Mouse (Mus musculus) heart, adult 9 months (tissue): ENCODE measurements around the gene Itgae.
"Not testable (repeated sequence)": the region's sequence is repeated elsewhere in the genome, so short reads cannot be mapped to it uniquely, and the experiment has no call there.

Source experiments
- DNase-seq, 2 experiments: peaks; one replicate each; pipeline ENCODE4 v3.0.0; 2022; ENCODE audit warnings: low spot score in 2 of 2

Itgae gene

DNA sequence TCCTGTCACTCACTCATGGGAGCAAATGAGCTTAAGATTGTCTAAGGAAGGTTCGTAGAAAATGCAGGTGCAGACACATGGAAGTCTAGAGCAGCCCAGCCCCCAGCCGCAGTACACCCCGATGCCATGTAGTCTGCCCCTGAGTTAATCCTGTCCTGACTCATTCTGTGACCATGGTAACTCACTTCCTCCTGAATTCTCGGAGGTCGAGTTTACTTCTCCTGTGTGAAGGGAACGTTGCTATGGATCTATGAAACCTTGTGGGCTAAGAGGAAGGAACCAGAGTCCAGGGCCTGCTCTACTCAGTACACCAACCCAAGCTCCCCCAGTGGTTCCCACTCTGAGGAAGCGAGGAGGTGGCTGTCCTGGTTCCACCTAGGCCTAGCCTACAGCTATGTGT is 2.5 kb downstream of the Itgae start:
- DNase-seq, result no peak

DNA sequence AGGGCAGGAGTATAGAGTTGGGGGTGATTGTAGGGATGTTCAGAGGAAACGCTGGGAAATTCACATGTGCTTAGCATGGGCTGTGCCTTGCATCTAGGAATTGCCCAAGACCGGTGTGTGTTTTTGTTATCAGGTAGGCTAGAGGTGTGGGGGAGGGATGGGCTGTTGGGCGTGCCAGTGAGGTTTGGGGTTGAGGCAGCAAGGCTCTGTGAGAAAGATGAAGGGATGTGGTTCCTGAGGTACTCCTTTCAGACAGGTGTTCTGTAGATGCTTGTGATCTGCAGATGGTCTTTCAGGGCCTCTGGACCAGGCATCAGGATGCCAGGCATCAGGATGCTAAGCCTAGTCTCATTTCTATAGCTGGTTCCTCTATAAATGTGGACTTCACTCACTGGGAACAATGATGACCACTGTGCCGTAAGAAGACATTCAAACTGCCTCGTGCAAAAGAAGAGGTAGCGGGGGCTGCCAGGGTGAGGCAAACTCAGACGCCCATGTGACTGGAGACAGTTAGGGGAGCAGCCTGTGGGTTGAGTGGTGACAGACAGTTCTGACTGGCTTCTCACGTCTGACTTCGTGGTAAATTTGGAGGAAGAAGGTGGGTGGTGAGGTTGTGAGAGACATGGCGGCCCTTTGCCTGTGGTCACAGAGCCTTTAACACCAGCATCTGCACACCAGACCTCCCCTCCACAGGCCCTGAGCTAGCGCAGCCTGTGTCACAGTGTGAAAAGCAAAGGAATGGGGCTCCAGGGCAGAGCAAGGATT is 4.0 kb downstream of the Itgae start:
- DNase-seq, result no peak

DNA sequence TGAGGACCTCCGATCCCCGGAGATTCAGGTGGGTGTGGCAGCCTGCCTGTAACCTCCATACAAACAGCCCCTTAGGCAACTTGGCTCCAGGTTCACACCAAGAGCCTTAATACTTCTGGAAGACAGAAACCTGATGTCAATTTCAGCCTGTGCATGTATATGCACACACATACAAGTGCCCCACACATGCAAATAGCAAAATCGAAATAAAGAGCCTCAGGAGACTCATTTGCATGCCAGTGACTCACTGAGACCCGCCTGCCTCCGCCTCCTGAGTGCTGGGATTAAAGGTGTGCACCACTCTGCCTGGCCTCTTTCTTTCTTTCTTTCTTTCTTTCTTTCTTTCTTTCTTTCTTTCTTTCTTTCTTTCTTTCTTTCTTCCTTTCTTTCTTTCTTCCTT is 8.5 kb downstream of the Itgae start:
- DNase-seq, result no peak

DNA sequence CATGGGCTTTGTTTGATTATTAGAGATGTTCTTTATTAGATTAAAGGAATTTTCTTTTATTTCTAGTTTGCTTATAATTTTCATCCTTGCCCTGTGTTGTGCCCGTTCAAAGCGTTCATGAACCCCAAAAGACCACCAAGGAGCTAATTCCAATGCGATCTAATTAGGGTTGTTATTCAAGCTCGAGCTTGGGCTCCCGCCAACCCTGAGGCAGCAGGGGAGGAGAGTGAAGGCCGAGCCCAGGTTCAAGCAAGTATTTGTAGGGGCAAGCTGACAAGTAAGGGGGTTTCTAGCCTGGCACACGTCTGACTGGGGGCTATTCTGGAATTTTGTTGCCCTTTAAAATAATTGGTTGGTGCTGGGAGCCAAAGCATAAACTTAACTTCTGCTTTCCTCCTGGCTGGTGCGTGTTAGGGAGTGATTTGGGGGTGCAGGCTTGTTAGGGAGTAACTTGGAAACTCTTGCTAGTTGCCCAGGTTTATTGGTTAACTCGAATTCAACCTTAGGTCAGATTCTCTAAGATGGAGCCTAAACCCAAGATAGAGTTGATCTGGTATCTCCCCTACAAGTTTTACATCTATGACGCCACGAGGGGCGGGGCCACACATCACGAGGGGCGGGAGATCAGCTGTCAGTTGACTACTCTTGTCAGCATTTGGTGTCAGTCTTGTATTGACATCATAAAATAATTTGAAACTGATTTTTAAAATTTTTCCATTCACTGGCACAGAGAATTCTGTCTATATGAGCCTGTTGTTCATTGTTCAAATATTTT is 9.8 kb downstream of the Itgae start:
- DNase-seq, result no peak

DNA sequence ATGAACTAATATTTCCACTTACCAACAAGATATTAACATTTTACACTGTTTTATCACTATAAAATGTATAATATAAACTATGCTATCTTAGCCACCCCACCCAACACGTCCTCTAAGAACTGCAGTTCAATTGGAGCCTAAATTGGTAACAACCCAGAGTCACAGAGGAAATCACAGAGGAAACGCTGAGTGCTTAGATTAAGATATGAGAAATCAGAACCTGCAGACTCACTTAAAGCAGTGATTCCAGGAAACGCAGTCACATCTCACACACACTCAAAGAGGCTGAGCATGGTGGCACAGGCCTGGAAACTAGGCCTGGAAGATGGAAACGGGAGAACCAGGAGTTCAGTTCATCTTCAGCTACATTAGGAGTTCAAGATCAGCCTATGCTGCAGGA is 10.9 kb downstream of the Itgae start:
- no peak for DNase-seq

DNA sequence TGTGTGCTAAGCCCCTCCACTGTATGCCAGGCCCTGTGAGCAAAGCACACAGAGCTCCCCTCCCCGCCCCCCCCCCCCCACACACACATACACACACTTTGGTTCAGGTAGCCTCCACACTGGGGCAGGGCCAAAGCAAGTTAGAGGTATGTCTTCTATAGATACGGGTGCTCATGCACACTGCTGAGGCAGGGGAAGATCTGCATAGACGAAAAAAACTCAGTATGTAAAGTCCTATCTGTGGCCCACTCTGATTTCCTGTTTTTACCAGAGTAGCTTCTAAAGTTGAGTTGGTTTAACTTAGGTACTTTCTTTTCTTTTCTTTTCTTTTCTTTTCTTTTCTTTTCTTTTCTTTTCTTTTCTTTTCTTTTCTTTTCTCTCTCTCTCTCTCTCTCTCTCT is 14.9 kb downstream of the Itgae start:
- no peak for DNase-seq

DNA sequence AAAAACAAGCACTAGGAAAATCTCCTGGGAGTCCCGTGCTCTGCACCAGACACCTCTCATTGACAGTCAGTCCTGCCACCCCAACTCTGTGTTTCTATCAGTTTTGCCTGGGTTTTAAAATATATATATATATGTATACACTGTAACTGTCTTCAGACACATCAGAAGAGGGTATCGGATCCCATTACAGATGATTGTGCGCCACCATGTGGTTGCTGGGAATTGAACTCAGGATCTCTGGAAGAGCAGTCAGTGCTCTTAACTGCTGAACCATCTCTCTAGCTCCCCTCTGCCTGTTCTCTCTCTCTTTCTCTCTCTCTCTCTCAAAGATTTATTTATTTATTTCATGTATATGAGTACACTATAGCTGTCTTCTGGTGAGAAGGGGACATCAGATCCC is 17.0 kb downstream of the Itgae start:
- DNase-seq, result not testable (repeated sequence)

DNA sequence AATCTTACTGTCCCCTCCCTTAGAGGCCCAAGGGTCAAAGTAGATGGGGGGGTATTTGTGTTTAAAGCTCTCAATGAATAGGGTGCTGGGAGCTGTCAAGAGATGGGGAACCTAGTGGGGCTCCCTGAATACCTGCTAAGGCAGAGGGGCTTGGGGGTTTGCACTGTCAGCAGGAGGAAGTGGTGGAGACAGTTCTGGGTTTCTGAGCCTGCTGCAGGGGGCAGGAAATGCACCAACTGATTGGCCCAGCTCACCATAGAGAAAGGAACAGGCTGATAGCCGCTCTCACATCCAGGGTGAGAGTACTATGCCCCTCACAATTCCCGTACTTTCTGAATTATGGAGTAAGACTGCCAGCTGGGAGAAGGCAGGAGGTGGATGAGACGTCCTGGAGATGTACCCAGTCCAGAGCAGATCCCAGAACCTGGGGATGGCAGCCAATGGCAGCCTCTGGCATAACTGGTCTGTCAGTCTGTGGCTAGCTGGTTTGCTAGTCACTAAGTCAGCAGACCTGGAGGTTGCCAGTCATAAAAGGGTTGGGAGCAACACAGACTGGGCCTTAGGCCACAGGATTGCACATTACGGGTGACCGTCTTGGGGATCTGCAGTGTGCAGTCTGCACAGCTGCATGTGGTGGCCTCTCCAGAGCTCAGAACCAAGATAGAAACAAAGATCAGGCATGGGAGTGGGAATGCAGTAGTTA is 18.0 kb downstream of the Itgae start:
- DNase-seq, result no peak

DNA sequence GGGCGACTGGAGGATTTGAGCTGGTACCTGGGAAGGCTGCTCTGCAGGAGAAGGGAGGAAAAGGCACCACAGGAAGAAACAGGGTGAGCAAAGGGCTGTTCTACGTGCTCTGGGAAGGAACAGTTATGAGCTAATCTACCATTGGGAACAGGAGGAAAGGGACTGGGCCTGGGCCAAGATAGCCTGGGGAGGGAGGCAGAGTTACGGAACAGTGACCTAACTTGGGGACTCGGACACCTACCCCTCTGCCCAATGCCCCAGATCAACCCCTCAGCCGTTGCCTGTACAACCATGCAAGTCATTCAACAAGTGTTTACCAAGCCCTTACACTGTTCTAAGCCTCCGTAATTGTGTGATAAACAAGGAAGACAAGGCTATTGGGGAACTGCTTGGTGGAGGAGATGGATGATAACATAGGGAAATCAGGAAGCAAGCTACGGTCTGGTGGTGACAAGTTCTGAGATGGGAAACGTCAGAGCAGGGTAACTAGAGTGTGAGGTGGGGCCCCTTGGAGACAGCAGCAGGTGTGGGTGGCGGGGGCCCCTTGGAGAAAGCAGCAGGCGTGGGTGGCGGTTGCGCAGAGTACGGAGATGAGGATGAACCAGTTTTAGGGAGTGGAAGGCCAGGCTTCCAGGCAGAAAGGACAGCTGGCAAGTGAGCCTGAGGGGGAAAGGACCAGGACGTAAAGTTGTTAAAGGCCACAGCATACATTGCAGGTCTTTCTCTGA is 18.7 kb downstream of the Itgae start:
- no peak for DNase-seq

DNA sequence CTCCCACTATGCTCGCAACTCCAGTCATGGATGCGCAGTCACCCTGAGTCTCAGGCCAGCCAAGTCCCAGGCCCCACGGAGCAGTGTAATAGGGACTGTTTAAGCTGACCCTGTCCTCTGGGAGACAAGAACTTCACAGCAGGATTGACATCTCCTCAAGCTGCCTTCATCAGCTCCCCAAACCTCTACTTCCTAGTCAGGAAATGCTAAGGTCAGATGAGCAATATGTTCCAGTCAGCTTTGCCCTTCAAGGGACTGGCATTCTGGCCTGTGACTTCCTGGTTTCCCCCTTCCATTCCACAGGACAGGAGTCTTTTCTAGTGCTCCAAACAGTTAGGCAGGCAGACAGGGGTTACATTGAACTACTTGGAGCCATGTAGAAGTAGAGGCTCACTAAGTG is 19.6 kb downstream of the Itgae start:
- no peak for DNase-seq

DNA sequence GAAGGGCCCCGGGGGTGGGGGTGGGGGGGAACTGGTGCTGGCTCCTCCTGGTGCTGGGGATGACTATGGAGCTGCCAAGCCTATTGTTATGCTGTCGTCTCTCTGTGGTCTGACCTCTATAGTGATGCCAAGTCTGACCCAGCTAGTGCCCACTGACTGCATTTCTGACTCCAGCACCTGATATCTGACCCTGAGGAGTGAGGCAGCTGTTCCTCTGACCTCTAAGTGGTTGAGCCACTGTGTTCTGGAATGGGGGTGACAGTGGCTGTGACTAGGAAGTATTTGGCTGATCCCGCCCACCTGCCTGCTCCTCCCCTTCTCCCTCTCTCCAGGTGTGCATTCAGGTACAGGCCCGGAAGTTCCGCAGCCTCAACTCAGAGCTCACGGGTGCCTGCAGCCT is 21.0 kb downstream of the Itgae start:
- no peak for DNase-seq

DNA sequence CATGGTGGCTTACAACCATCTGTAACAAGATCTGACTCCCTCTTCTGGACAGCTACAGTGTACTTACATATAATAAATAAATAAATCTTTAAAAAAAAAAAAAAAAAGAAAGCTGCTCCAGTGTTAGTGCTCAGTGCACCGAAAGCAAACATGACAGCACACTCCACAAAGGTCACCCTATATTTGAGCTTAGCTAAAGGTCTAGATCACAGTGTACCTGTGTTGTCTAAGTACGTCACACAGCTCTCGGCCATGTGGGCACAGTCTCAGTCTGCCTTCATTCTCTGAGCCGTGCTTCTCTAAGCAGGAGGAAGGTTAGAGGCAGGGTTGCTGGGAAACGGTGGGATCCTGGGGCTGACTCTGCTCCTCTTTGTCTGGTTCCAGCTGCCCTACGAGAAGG is 36.1 kb downstream of the Itgae start:
- no peak for DNase-seq

DNA sequence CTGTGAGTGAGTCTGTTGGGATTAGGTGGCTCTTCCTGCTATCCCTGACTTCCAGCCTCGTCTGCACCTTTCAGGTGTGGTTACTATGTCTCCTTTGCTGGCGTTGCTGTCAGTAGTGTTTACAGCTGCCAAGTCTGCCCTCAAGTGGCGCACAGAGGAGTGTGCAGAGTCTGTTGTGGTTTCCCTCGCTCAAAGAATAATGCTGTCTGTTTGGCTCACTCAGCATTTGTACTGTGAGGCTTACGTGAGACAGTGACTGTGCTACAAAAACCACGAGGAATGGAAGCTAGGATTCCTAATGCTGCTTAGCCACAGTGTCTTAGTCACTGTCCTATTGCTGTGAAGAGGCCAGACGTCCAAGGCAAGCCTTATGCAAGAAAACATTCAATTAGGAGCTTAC is 40.6 kb downstream of the Itgae start:
- DNase-seq, result peak in 1 of 2 experiments; percentile 6

DNA sequence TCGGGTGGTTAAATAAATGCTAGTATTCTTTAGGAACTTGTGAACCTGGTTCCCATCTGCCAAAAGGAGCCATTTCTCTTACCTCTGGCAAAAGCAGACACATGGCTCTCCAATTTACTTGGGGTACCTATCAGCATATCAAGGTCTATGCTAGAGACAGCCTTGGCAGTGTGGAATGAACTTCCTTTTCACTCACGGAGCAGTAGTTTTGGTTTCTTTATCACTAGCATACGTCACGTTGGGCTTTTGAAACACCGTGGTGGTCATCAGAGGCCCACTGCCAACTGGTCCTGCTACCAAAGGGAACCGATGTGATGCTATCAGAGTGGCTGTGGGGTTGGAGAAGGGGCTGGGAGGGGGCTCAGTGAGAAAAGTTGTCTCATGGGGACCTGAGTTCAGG is 42.6 kb downstream of the Itgae start:
- DNase-seq, result no peak

DNA sequence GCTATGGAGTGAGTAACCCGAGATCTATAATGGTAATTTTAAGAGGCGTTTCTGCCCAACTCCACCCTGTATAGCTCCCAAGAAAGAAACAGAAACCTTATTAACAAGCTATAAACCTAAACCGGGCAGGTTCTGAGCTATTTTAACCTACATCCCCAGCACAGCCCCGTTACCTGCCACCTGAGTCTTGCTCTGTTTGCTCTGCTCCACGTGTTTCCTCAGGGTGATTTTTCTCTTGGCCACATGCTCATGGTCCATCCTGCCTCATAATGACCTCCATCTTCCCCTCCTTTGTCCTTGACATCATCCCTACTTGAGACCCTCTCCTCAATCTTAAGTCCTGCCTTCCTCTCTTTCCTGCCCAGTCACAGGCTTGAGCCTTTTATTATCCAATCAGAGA is 43.8 kb downstream of the Itgae start:
- no peak for DNase-seq

DNA sequence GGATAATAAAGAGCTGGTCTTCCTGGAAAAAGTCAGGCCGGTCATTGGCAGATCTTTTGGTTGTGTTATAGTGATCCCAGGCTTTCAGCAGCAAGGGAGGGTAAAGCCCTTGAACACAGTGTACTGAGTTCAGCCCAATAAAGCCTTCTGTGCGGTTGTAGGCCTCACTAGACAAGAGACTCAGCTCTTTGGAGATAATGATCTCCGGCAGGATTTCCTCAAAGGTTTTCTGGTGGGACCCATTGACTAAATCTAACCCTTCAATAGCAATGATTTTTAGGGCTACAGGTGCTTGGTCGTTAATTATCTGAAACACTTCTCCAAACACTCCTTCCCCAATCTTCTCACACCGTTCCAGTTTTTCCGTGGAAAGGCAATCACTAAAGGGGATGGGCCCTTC is 46.2 kb downstream of the Itgae start:
- no peak for DNase-seq

DNA sequence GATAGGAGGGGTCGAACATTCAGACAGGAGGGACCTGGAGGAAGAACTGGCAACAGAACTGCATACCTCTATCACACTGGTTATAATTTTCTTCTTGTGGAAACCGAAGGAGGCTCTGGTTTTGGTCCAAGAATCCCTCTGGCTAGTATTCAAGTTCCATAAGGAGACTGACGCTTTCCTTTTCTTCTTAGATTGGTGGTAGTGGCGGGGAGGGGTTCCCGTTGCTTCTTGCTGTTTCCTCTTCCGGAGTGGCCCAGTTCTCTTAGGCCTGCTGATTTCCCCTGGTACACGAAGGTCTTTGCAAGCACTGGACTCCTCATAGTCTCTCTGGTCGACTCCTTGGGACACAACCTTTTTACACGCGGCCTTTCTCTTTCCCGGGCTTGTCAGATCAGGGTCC is 46.7 kb downstream of the Itgae start:
- DNase-seq, result no peak

DNA sequence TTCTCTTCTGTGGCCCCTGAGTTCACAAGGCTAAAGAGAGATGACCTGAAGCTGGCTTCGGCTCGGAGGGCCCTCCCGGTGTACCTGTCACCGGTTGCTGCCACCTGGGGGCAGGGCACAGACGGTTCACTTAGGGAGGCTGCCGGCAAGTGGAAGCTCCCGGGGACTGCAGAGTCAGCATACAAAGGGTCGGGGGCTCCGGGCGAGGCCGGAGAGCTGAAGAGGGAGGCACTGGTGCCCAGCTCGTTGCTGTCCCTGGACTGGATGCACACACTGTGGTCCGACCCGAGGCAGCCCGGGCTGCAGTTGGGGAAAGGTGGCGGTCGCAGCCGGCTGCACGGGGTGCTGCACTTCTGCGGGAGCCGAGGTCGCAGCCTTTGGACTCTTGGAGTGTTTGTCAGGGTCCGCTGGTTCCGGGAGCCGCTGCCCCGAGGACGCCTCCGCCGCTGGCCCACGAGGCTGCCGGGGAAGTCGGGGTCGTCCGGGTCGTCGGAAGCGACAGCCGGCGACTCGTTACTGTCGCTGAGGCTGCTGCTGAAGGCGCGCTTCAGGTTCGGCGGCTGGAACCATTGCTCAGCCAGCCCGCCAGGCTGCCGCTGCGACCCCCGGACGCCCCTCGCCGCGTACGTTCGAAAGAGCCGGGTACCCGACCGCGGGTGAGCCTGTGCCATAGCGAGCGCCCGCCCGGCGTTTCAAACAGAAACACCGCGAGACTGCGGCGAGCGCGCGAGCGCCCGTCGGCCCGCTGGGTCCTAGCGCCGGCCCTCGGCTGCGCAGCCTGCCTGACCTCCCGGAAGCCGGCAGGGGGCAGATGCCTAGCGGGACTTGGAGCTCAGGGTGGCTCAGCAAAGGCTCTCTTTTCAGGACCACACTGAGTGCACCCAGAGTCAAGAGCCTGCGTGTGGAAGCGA is 47.5 kb downstream of the Itgae start, which contains the start of gene Haspin:
Gene Haspin, minus strand, starts transcription at position 704 of the 911 bp plus-strand sequence.
- peak; percentile 78 to 88 for DNase-seq

DNA sequence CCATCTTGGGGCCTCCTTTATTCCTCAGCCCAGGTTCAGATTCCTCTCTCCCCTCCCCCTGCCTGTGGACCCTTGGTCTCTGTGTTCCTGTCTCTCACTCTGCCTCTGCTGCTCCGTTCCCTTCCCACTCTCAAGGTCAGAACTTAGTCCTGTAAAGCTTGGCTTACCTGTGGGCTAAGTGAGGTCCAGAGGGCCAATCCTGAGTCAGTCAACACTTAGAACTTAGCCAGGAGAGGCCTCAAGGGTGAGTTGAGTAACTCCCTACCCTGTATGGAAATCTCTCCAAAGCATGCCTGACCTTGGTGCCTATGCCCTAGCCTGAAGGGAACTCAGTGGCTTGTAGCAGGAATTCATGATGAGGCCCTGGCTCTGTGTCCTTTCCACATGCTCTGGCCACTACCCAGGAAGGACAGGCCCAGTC is 53.9 kb downstream of the Itgae start:
- no peak for DNase-seq

DNA sequence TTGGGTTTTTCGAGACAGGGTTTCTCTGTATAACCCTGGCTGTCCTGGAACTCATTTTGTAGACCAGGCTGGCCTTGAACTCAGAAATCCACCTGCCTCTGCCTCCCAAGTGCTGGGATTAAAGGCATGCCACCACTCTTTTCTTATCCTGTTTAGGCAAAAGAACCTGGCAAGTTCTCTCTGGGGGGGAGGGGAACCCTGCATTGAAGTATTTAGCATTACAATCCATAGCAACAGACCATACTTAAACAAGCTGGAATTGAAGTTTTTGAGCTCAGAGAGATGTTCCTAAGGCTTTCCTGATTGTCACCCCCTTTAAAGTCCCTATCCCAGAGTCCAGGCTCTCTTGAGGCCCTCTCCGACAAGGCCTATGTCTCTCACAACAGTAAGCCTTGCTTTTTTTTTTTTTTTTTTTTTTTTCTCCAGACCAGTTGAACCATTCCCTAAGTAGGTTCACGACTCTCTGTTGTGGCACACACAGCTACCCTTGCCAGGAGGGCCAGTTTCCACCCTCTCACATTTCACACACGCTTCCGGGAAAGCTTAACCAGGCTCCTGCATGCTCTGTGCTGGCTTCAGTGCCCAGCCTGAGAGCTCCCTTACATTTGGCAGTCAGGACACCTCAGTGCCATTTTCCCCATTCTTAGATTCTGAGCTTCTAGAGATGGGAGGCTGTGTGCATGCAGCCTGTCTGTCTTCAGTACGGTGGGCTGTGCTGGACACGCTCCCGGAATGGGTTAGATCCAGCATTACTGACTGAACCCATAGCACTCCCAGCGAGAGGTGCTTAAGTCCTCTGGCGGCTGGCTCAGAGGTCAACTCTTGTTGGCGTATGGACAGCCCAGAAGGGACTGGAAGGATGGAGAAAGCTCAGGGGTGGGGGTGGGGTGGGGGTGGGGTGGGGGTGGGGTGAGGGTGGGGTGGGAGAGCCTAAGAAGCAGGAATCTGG is 55.9 kb downstream of the Itgae start:
- no peak for DNase-seq
